Comparison of ENCODE assay signal across 24 mouse cellular contexts in the genomic region with DNA sequence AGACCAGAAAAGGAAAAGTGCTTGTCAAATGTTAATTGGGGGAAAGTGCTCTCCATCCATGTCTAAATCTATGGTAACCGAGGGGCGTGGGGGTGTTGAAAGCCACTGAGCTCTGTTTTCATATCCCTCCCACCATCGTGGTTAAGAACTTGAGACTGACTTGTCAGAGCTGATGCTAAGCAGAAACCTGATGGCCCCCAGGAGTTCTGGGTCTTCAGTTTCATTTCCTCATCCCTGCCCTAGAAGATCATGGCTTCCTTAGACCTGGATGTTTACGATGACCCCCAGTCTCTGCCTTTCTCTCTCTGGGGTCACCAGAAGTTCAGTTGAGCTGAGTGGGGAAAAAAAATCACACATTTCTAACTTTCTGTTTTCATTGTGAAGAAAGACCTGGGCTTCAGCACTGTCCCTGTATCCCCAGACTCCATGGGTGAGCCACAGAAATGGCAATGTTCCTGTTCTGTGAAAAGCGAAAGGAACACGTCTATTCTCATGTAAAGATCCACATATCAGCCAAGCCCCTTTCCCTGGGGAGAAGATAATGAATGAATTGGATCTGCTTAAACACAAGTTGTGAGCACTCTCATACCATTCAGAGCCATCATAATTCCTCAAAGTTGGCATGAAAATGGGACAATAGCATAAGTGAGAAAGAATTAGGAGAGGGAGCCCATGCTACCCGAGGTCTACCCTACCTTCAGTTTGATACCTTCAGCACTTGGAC.
DNase-seq lines count a peak whose midpoint lies in the region; ATAC-seq and TF ChIP-seq lines count a peak whose summit lies in the region.
"Had no signal": no experiment of that assay in that cellular context is flagged by ENCODE, and none has a peak within 500 bp of the region (broad histone marks: within the 10 kb centered on the region; RNA-seq: fewer than 3 reads in every experiment).

No protein-coding gene starts in this region.

- no peak overlapping the region for H3K4me3 ChIP-seq in kidney, postnatal 0 days (replicated peaks; ENCODE audit: low read depth, low read length)
- no peak overlapping the region for H3K4me3 ChIP-seq in gastrocnemius, adult 2 months
- H3K4me3 ChIP-seq: embryonic facial prominence, embryonic 15.5 days; forebrain, embryonic 10.5 days; left cerebral cortex, adult 2 months; liver, embryonic 12.5 days; midbrain, embryonic 13.5 days; myocyte; stomach, embryonic 15.5 days had no signal

- no peaks in the 10 kb centered on the region for H3K36me3 ChIP-seq in kidney, postnatal 0 days (ENCODE audit: insufficient read depth, low read length)
- H3K36me3 ChIP-seq: embryonic facial prominence, embryonic 15.5 days; forebrain, embryonic 10.5 days; liver, embryonic 12.5 days; midbrain, embryonic 13.5 days; stomach, embryonic 15.5 days had no signal

- H3K4me1 ChIP-seq in kidney, postnatal 0 days (replicated peaks; ENCODE audit: insufficient read depth, low read length), result no peaks in the 10 kb centered on the region
- H3K4me1 ChIP-seq: liver, embryonic 12.5 days; midbrain, embryonic 13.5 days had no signal

- H3K4me2 ChIP-seq in kidney, postnatal 0 days (ENCODE audit: low read length), result no peak overlapping the region
- H3K4me2 ChIP-seq: embryonic facial prominence, embryonic 15.5 days; heart, embryonic 11.5 days; liver, embryonic 12.5 days; lung, embryonic 14.5 days; midbrain, embryonic 13.5 days; stomach, embryonic 15.5 days had no signal

- intact Hi-C loops in gastrocnemius, adult 2 months (cut with DNase I), result no loop called here

- no peaks in the 10 kb centered on the region for H3K27me3 ChIP-seq in kidney, postnatal 0 days (ENCODE audit: insufficient read depth, low read length)
- H3K27me3 ChIP-seq: embryonic facial prominence, embryonic 15.5 days; liver, embryonic 12.5 days; midbrain, embryonic 13.5 days; stomach, embryonic 15.5 days had no signal

- DNase-seq in embryo, embryonic 10 days (ENCODE audit: low spot score), result peak; percentile 33
- DNase-seq in embryo, embryonic 11 days, result no peak
- DNase-seq in kidney, postnatal 0 days (ENCODE audit: low spot score), result peak; percentile 80
- DNase-seq in kidney, postnatal 10 days, result no peak
- DNase-seq in gastrocnemius, adult 2 months, result no peak
- DNase-seq in right cerebral cortex, postnatal 36 days (ENCODE audit: low spot score in 2 of 2), result no peak
- no peak for DNase-seq in cerebellum, adult 8-10 months
- DNase-seq: cerebellum, postnatal 10 days; gastrocnemius, postnatal 25 days; heart, postnatal 36 days; kidney, adult 2 months; lung, embryonic 14.5 days; retina, postnatal 1 day had no signal

- no peak overlapping the region for H3K27ac ChIP-seq in kidney, postnatal 0 days
- no peak overlapping the region for H3K27ac ChIP-seq in gastrocnemius, adult 2 months
- H3K27ac ChIP-seq: embryonic facial prominence, embryonic 15.5 days; forebrain, embryonic 10.5 days; left cerebral cortex, adult 2 months; liver, embryonic 12.5 days; macrophage; midbrain, embryonic 13.5 days; stomach, embryonic 15.5 days had no signal

- no peak overlapping the region for H3K9ac ChIP-seq in kidney, postnatal 0 days (ENCODE audit: low read depth, low read length)
- H3K9ac ChIP-seq: embryonic facial prominence, embryonic 15.5 days; liver, embryonic 12.5 days; lung, embryonic 14.5 days; midbrain, embryonic 13.5 days; stomach, embryonic 15.5 days had no signal

- 30% methylated on average over 7 of the region's 7 CpGs for WGBS in kidney, postnatal 0 days

- TF ChIP-seq CTCF in kidney, postnatal 0 days (IDR thresholded peaks at IDR 0.05; ENCODE audit: low read depth), result no peak
- no peak for TF ChIP-seq CTCF in gastrocnemius, adult 2 months (IDR thresholded peaks at IDR 0.05)

- ATAC-seq in kidney, postnatal 0 days (replicated peaks; ENCODE audit: low FRiP score, low read depth), result 0 out of 2 replicates have a peak, but pooled peaks have one; percentile 33
- ATAC-seq in granulocyte monocyte progenitor cell, adult 5-6 weeks (replicated peaks; ENCODE audit: poor library complexity, severe bottlenecking), result peak; percentile 90
- ATAC-seq: hindbrain, embryonic 16.5 days; liver, embryonic 12.5 days; midbrain, embryonic 13.5 days had no signal

- H3K9me3 ChIP-seq in kidney, postnatal 0 days (replicated peaks; ENCODE audit: low read length), result no peaks in the 10 kb centered on the region
- H3K9me3 ChIP-seq: embryonic facial prominence, embryonic 15.5 days; forebrain, embryonic 10.5 days; liver, embryonic 12.5 days; midbrain, embryonic 13.5 days; stomach, embryonic 15.5 days had no signal

Comparison
In these comparisons a context has a peak if more than half of its experiments do, and no peak if none do; other contexts are left out.
1. DNase-seq: peak in embryo, embryonic 10 days (single experiment) and kidney, postnatal 0 days (single experiment); none in embryo, embryonic 11 days (single experiment), kidney, postnatal 10 days (single experiment), gastrocnemius, adult 2 months (single experiment), right cerebral cortex, postnatal 36 days (0 of 2) and cerebellum, adult 8-10 months (single experiment).